Mouse (Mus musculus): ENCODE measurements around the gene Srp68.

GRCm38 (mm10) chr11:116290556-116290955, 16.5 kb upstream of the Srp68 start:
- TF ChIP-seq TAL1 (IDR thresholded peaks at IDR 0.05; ENCODE audit: low read length), result no peak
- TF ChIP-seq GATA1 (IDR thresholded peaks at IDR 0.05; ENCODE audit: low read length), result no peak

All from erythroblast, embryonic 14.5 days (primary cell).